Mouse (Mus musculus): ENCODE results near the gene Fam241b.

- TF ChIP-seq CTCF (IDR thresholded peaks at IDR 0.05; ENCODE audit: low read depth, low read length) (no peak), POLR2AphosphoS5 (IDR thresholded peaks at IDR 0.05; ENCODE audit: insufficient replicate concordance, low read depth, low read length) (no peak), TAL1 (conservative IDR thresholded peaks at IDR 0.05; ENCODE audit: low read depth, low read length) (no peak)
Observed at GRCm38 (mm10) chr10:62086826-62087225, 56.9 kb downstream of the Fam241b start.

All from G1E (cell line).